Mouse (Mus musculus): Measurements from ENCODE around the gene Thumpd3.

The Thumpd3 gene

GRCm38 (mm10) chr6:113077569-113078030 lies 31.6 kb downstream of the Thumpd3 start:
- in situ Hi-C loops (cut with MboI, MseI): no loop called here

GRCm38 (mm10) chr6:113078031-113078721 lies 32.2 kb downstream of the Thumpd3 start:
- in situ Hi-C loops (cut with MboI, MseI): no loop called here

- in situ Hi-C loops (cut with MboI, MseI): no loop called here
Observed at GRCm38 (mm10) chr6:113079492-113079891, 33.5 kb downstream of the Thumpd3 start.

- in situ Hi-C loops (cut with MboI, MseI): no loop called here
Observed at GRCm38 (mm10) chr6:113082229-113082628, 36.2 kb downstream of the Thumpd3 start.

GRCm38 (mm10) chr6:113084590-113084989 lies 38.6 kb downstream of the Thumpd3 start:
- in situ Hi-C loops (cut with MboI, MseI): no loop called here

GRCm38 (mm10) chr6:113093206-113093605 lies 47.2 kb downstream of the Thumpd3 start:
- in situ Hi-C loops (cut with MboI, MseI): no loop called here

- in situ Hi-C loops (cut with MboI, MseI): no loop called here
Observed at GRCm38 (mm10) chr6:113095547-113095946, 49.5 kb downstream of the Thumpd3 start.

GRCm38 (mm10) chr6:113097662-113098061 lies 51.6 kb downstream of the Thumpd3 start:
- in situ Hi-C loops (cut with MboI, MseI): no loop called here

- in situ Hi-C loops (cut with MboI, MseI): no loop called here
Observed at GRCm38 (mm10) chr6:113099640-113100289, 53.7 kb downstream of the Thumpd3 start.

- in situ Hi-C loops (cut with MboI, MseI): no loop called here
Observed at GRCm38 (mm10) chr6:113102541-113102940, 56.5 kb downstream of the Thumpd3 start.

GRCm38 (mm10) chr6:113103765-113104164 lies 57.7 kb downstream of the Thumpd3 start:
- in situ Hi-C loops (cut with MboI, MseI): no loop called here

GRCm38 (mm10) chr6:113109378-113109777 lies 63.4 kb downstream of the Thumpd3 start:
- in situ Hi-C loops (cut with MboI, MseI): no loop called here

GRCm38 (mm10) chr6:113109956-113110355 lies 63.9 kb downstream of the Thumpd3 start:
- in situ Hi-C loops (cut with MboI, MseI): loop anchor here (5.0 to 10.0 kb wide), 3 partner anchors 37 to 595 kb away; no protein-coding TSS in a partner anchor

Data from T-helper 1 cell (primary cell).